ENCODE assay signal across 19 mouse cellular contexts in genomic region chr13:7206626-7207211, GRCm38 (mm10).
DNase-seq lines count a peak whose midpoint lies in the region; ATAC-seq lines count a peak whose summit lies in the region.
"Had no signal": no experiment of that assay in that cellular context is flagged by ENCODE, and none has a peak within 500 bp of the region (broad histone marks: within the 10 kb centered on the region; RNA-seq: fewer than 3 reads in every experiment).

No protein-coding gene starts in this region.

- peak; percentile 64; the same call in 1 of the 2 replicates for ATAC-seq in forebrain, embryonic 15.5 days (replicated peaks)
- ATAC-seq: liver, postnatal 0 days; midbrain, embryonic 13.5 days had no signal

- H3K36me3 ChIP-seq in forebrain, embryonic 15.5 days: no peaks in the 10 kb centered on the region
- H3K36me3 ChIP-seq in forebrain, embryonic 10.5 days (replicated peaks): no peaks in the 10 kb centered on the region
- H3K36me3 ChIP-seq: heart, embryonic 10.5 days; hindbrain, embryonic 10.5 days; midbrain, embryonic 13.5 days had no signal

- peak overlapping the region; percentile 44 for H3K27ac ChIP-seq in forebrain, embryonic 15.5 days (replicated peaks)
- H3K27ac ChIP-seq in forebrain, embryonic 10.5 days: no peak overlapping the region
- H3K27ac ChIP-seq: heart, embryonic 10.5 days; hindbrain, embryonic 10.5 days; midbrain, embryonic 13.5 days had no signal

- no peak overlapping the region for H3K4me2 ChIP-seq in forebrain, embryonic 15.5 days (replicated peaks)
- H3K4me2 ChIP-seq: midbrain, embryonic 13.5 days had no signal

- H3K9ac ChIP-seq in forebrain, embryonic 15.5 days (replicated peaks): no peak overlapping the region
- H3K9ac ChIP-seq: liver, postnatal 0 days; midbrain, embryonic 13.5 days had no signal

- DNase-seq in forebrain, embryonic 10.5 days (ENCODE audit: extremely low spot score, low spot score): no peak
- peak; percentile 27 to 36 for DNase-seq in right cerebral cortex, postnatal 10 days (ENCODE audit: low spot score in 2 of 2)
- DNase-seq in right cerebral cortex, postnatal 14 days: no peak
- DNase-seq in layer of hippocampus, postnatal 14 days (ENCODE audit: low spot score in 2 of 2): peak; percentile 4 to 37
- DNase-seq in c-Kit-positive CD71-positive TER-119-positive erythroid progenitor cells, embryonic 14.5 days (ENCODE audit: low spot score): no peak
- no peak for DNase-seq in cerebellum, postnatal 36 days
- DNase-seq: adrenal gland, postnatal 36 days; cerebellum, adult 9-11 months; embryo, embryonic 11 days; kidney, adult 11 months; liver, postnatal 0 days; lung, postnatal 14 days; thymus, postnatal 25 days had no signal

- H3K27me3 ChIP-seq in forebrain, embryonic 15.5 days: no peaks in the 10 kb centered on the region
- no peaks in the 10 kb centered on the region for H3K27me3 ChIP-seq in forebrain, embryonic 10.5 days (ENCODE audit: poor library complexity, severe bottlenecking)
- H3K27me3 ChIP-seq: CH12.LX; midbrain, embryonic 13.5 days had no signal

- WGBS in forebrain, embryonic 15.5 days: 55% methylated on average over 5 of the region's 5 CpGs
- WGBS in forebrain, embryonic 10.5 days: 89% methylated on average over 5 of the region's 5 CpGs

- H3K4me1 ChIP-seq in forebrain, embryonic 15.5 days: peaks cover 4% of the 10 kb centered on the region; the same call in 1 of the 2 replicates
- no peaks in the 10 kb centered on the region for H3K4me1 ChIP-seq in forebrain, embryonic 10.5 days
- H3K4me1 ChIP-seq: heart, embryonic 10.5 days; hindbrain, embryonic 10.5 days; midbrain, embryonic 13.5 days had no signal

- H3K4me3 ChIP-seq in forebrain, embryonic 15.5 days: no peak overlapping the region
- H3K4me3 ChIP-seq in forebrain, embryonic 10.5 days: no peak overlapping the region
- H3K4me3 ChIP-seq: heart, embryonic 10.5 days; hindbrain, embryonic 10.5 days; midbrain, embryonic 13.5 days; myocyte had no signal

- H3K9me3 ChIP-seq in forebrain, embryonic 15.5 days: no peaks in the 10 kb centered on the region
- no peaks in the 10 kb centered on the region for H3K9me3 ChIP-seq in forebrain, embryonic 10.5 days
- H3K9me3 ChIP-seq: heart, embryonic 10.5 days; hindbrain, embryonic 10.5 days; midbrain, embryonic 13.5 days had no signal

Comparison
In these comparisons a context has a peak if more than half of its experiments do, and no peak if none do; other contexts are left out.
1. DNase-seq: peak in right cerebral cortex, postnatal 10 days (2 of 2) and layer of hippocampus, postnatal 14 days (2 of 2); none in forebrain, embryonic 10.5 days (single experiment), right cerebral cortex, postnatal 14 days (single experiment), c-Kit-positive CD71-positive TER-119-positive erythroid progenitor cells, embryonic 14.5 days (single experiment) and cerebellum, postnatal 36 days (0 of 2).